Mouse (Mus musculus) hindbrain, embryonic 10.5 days (tissue): ENCODE measurements around the gene Mybph. TPM values are rescaled to one million over a fixed set of nuclear protein-coding genes. Genes with fewer than 3 reads are reported as not detected.

ENCODE experiments used
- DNase-seq: peaks from one replicate; pipeline ENCODE4 v3.0.0-alpha.2; 2017; ENCODE audit warnings: low spot score
- H3K27ac ChIP-seq: fragments of 300-500 bp; sonication (generic); 2 replicates; pipeline ENCODE4 v1.5.1; 2016; ENCODE audit warnings: mild to moderate bottlenecking, moderate library complexity
- H3K27me3 ChIP-seq: fragments of 300-500 bp; sonication (generic); 2 replicates; pipeline ENCODE4 v1.6.1; 2016; ENCODE audit warnings: mild to moderate bottlenecking; ENCODE audit not compliant: poor library complexity, insufficient read depth, severe bottlenecking
- H3K36me3 ChIP-seq: fragments of 300-500 bp; sonication (generic); 2 replicates; pipeline ENCODE4 v1.6.1; 2016; ENCODE audit warnings: mild to moderate bottlenecking, moderate library complexity
- H3K4me1 ChIP-seq: fragments of 300-500 bp; sonication (generic); replicated peaks from 2 replicates; pipeline ENCODE4 v1.6.1; 2016; ENCODE audit warnings: mild to moderate bottlenecking
- H3K4me3 ChIP-seq: fragments of 300-500 bp; sonication (generic); 2 replicates; pipeline ENCODE4 v1.5.1; 2016; ENCODE audit warnings: mild to moderate bottlenecking, moderate library complexity
- H3K9me3 ChIP-seq: fragments of 300-500 bp; sonication (generic); 2 replicates; pipeline ENCODE4 v1.6.1; 2016; ENCODE audit warnings: mild to moderate bottlenecking, moderate library complexity
- WGBS: fragments of 180-500 bp; shearing (Covaris S2); methylation state at CpG from one replicate; pipeline ENCODE4 v1.1.7; 2016; 5-methylcytosine and 5-hydroxymethylcytosine counted together
- polyA plus RNA-seq: library from polyadenylated mRNA; unstranded; fragments of >200 nt; fragmentation: Nextera tagmentation; extraction: Ambion mirVana; gene quantifications from 2 replicates; pipeline ENCODE4 v1.2.1, GENCODE M21; 2016

The Mybph gene
- polyA plus RNA-seq, 1 experiment from 2014 or later = 0.21 TPM

GRCm38 (mm10) chr1:134201751-134202420 is 8.6 kb downstream of the Mybph start:
- H3K4me1 ChIP-seq = peaks cover 17% of the 10 kb centered on the region; the same call in 1 of the 2 replicates
- peak; percentile 50 for DNase-seq
- no peaks in the 10 kb centered on the region for H3K36me3 ChIP-seq
- H3K9me3 ChIP-seq = no peaks in the 10 kb centered on the region
- WGBS = 44% methylated on average over 3 of the region's 3 CpGs
- H3K27ac ChIP-seq = no peak overlapping the region
- H3K27me3 ChIP-seq = no peaks in the 10 kb centered on the region; the same call in 1 of the 2 replicates
- no peak overlapping the region for H3K4me3 ChIP-seq

DNA sequence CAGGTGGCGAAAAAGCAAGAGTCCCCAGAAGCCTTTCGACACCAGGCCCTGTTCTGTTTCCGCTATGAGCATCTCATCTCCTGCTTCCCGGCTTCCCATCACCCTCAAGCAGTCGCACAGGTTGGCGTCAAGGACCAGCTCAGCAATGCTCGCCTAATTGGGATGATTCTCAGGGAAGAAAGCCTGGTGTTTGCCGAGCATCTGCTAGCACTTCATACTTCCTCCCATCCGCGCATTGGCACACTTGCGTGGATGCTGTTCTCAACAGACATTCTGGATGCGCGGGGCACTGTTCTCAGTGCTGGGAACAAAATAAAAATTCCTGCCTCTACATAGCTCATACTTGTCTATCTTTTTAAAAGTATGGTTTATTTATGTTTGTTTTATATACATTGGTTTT is 11.0 kb downstream of the Mybph start:
- H3K4me3 ChIP-seq = no peak overlapping the region
- no peak for DNase-seq
- WGBS = 92% methylated on average over 13 of the region's 13 CpGs
- H3K27ac ChIP-seq = no peak overlapping the region
- H3K4me1 ChIP-seq = peaks cover 13% of the 10 kb centered on the region; the same call in 1 of the 2 replicates
- H3K27me3 ChIP-seq = no peaks in the 10 kb centered on the region; the same call in 1 of the 2 replicates
- no peaks in the 10 kb centered on the region for H3K36me3 ChIP-seq
- H3K9me3 ChIP-seq = no peaks in the 10 kb centered on the region

DNA sequence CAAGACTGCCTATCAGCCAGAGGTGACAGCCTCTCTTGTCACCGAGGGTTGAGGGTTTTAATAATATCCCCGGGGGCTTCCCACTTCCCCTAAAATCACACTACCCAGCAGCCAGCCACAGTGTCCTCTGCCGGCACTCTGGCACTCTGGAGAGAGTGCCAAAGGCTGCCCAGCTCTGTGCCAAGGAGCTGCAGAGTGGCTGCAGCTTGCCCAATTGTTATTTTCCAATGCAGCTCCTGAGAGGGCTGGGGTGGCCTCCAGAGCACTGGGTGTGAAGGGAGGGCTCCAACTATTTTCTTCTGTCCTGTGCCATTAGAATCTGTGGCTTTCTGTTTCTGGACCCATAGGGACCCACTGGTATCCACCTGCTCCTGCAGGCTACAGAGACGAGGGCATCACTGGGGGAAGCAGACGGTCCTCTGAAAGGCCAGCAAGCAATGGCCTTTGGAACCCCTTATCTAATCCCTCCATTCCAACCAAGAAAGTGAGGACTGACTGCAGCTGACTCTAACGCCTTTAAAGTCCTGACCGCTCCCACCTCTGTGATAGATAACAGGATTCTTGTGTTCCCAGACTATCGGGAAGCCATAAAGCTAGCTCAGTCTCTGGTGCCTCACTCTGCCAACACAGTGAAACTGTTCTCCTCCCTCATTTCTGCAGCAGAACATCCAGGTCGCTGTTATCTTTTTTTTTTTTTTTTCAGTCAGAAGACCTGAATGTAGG is 12.2 kb downstream of the Mybph start:
- Histone ChIP-seq H3K9me3 (no peaks in the 10 kb centered on the region), H3K4me3 (no peak overlapping the region), H3K27ac (0 out of 2 replicates have a peak overlapping the region, but pooled peaks have one; percentile 50), H3K4me1 (peaks cover 20% of the 10 kb centered on the region; the same call in 1 of the 2 replicates), H3K36me3 (no peaks in the 10 kb centered on the region), H3K27me3 (no peaks in the 10 kb centered on the region; the same call in 1 of the 2 replicates)
- no peak for DNase-seq
- 71% methylated on average over 9 of the region's 9 CpGs for WGBS

DNA sequence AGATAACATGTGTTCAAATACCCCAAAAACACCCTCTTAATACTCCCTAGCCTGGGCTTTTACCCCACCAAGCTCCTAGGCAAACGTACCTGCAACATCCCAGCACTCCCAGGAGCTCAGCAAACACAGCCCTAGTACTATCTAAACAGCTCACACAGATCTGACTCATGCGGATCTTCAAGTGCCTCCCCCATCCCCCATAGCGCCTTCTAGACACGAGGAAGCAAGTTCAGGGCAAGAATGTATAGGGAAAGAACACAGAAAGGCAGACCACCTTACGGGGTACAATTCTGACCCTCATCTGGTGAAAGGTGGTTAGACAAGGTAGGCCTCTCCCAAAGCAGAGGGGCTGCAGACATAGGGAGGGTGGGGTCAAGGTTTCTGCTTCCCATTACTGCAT is 12.8 kb downstream of the Mybph start:
- peaks cover 26% of the 10 kb centered on the region for H3K4me1 ChIP-seq
- DNase-seq = no peak
- H3K4me3 ChIP-seq = no peak overlapping the region
- peaks cover 4% of the 10 kb centered on the region for H3K27me3 ChIP-seq
- no peaks in the 10 kb centered on the region for H3K36me3 ChIP-seq
- H3K9me3 ChIP-seq = no peaks in the 10 kb centered on the region
- no peak overlapping the region for H3K27ac ChIP-seq
- 52% methylated on average over 5 of the region's 5 CpGs for WGBS

GRCm38 (mm10) chr1:134210179-134210755 is 17.0 kb downstream of the Mybph start:
- Histone ChIP-seq H3K4me1 (peaks cover 47% of the 10 kb centered on the region), H3K4me3 (no peak overlapping the region), H3K9me3 (no peaks in the 10 kb centered on the region), H3K36me3 (no peaks in the 10 kb centered on the region), H3K27me3 (peaks cover 10% of the 10 kb centered on the region), H3K27ac (0 out of 2 replicates have a peak overlapping the region, but pooled peaks have one; percentile 13)
- WGBS = 47% methylated on average over 6 of the region's 6 CpGs
- DNase-seq = no peak

- no peak for DNase-seq
- H3K9me3 ChIP-seq = no peaks in the 10 kb centered on the region
- H3K4me3 ChIP-seq = no peak overlapping the region
- H3K4me1 ChIP-seq = peaks cover 49% of the 10 kb centered on the region
- no peak overlapping the region for H3K27ac ChIP-seq
- H3K27me3 ChIP-seq = peaks cover 10% of the 10 kb centered on the region
- H3K36me3 ChIP-seq = no peaks in the 10 kb centered on the region
- 77% methylated on average over 6 of the region's 6 CpGs for WGBS
Measured at GRCm38 (mm10) chr1:134211043-134211442, 17.8 kb downstream of the Mybph start.

DNA sequence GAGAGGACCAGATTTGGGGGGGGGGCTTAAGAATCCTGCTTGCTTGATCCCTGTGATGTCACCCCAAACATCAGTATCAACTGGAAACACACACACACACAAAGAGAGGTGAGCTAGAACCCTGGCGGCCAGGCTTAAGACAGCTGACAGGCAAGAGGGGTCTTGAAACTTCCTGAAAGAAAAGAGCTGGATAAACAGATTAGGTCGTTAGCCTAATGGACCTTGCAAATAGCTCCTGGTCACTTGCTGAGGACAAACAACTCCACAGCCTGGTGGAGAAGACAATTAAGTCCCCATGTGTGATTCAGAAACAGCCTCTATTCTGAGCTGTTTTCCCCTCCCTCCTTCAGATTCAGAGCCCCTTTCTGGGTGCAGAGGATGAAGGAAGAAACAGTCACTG is 18.4 kb downstream of the Mybph start:
- Histone ChIP-seq H3K27ac (no peak overlapping the region), H3K4me3 (no peak overlapping the region), H3K9me3 (no peaks in the 10 kb centered on the region), H3K27me3 (peaks cover 10% of the 10 kb centered on the region), H3K4me1 (peaks cover 50% of the 10 kb centered on the region), H3K36me3 (no peaks in the 10 kb centered on the region)
- 23% methylated on average over 2 of the region's 2 CpGs for WGBS
- no peak for DNase-seq

DNA sequence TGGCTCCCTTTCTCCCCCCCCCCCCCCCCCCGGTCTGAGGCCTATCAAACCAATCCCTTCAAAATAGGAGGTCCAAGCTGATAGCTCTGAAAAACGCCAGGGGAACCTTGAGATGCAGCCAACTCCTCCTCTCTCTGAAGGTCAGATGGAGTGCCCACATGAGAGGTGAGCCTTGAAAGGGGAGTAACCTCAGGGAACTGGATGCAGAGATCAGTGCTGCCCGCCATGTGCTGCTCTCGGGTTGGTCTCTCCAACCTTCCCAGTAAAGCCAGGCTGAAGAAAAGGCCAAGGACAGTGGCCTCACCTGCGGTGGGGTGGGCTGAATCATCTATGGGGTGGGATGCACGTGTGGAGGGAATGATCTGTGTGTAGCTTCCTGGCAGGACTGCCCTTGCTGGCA is 19.1 kb downstream of the Mybph start:
- H3K4me1 ChIP-seq = peaks cover 57% of the 10 kb centered on the region
- peaks cover 10% of the 10 kb centered on the region for H3K27me3 ChIP-seq
- no peaks in the 10 kb centered on the region for H3K36me3 ChIP-seq
- H3K9me3 ChIP-seq = no peaks in the 10 kb centered on the region
- WGBS = 75% methylated on average over 6 of the region's 6 CpGs
- H3K27ac ChIP-seq = no peak overlapping the region
- no peak for DNase-seq
- H3K4me3 ChIP-seq = no peak overlapping the region

DNA sequence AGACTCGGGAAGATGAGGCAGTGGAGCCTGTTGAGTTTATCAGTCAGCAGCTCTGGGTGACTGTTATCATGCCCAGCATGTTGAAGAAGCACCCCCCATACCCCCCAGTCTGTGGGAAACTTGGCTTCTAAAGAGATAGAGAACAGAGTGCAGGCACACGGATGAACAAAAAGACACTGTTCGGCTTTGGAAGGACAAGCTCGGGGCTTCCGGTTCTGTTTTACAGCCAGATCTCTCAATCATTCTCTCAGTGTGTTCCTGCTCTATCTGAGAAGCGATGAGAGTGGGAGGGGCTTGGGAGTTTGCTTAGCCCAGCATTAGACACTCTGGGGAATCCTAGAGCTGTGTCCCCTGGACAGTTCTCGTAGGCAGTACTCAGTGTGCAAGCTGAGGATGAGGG is 20.2 kb downstream of the Mybph start:
- Histone ChIP-seq H3K27me3 (peaks cover 13% of the 10 kb centered on the region), H3K4me3 (no peak overlapping the region), H3K36me3 (no peaks in the 10 kb centered on the region), H3K9me3 (no peaks in the 10 kb centered on the region), H3K4me1 (peaks cover 59% of the 10 kb centered on the region), H3K27ac (no peak overlapping the region)
- WGBS = 81% methylated on average over 7 of the region's 7 CpGs
- no peak for DNase-seq

GRCm38 (mm10) chr1:134215059-134215458 is 21.8 kb downstream of the Mybph start:
- no peaks in the 10 kb centered on the region for H3K36me3 ChIP-seq
- no peaks in the 10 kb centered on the region for H3K9me3 ChIP-seq
- no peak overlapping the region for H3K4me3 ChIP-seq
- no peak overlapping the region; the same call in 1 of the 2 replicates for H3K27ac ChIP-seq
- H3K27me3 ChIP-seq = peaks cover 13% of the 10 kb centered on the region
- 55% methylated on average over 7 of the region's 7 CpGs for WGBS
- H3K4me1 ChIP-seq = peaks cover 59% of the 10 kb centered on the region
- DNase-seq = no peak

- Histone ChIP-seq H3K9me3 (no peaks in the 10 kb centered on the region), H3K4me3 (peak overlapping the region; percentile 6; the same call in 1 of the 2 replicates), H3K36me3 (no peaks in the 10 kb centered on the region), H3K4me1 (peaks cover 50% of the 10 kb centered on the region), H3K27ac (peak overlapping the region; percentile 85), H3K27me3 (peaks cover 9% of the 10 kb centered on the region)
- WGBS = 22% methylated on average over 11 of the region's 11 CpGs
- peak; percentile 32 for DNase-seq
Measured at GRCm38 (mm10) chr1:134215751-134216628, 22.7 kb downstream of the Mybph start.

DNA sequence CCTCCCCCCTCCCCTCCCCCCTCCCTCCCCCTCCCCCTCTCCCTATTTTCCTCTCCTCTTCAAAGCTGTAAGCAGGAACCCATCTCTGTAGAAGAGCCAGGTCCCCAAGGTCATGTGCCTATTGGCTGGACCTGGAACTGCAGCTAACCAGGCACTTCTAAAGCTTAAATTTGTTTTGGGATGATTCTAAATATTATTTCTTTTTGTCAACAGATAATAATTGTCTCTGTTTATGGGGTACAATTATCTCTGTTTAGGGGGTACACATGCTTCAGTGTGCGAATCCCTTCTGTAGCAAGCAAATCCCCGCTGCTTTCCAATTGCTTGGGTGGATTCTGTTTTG is 23.4 kb downstream of the Mybph start:
- Histone ChIP-seq H3K36me3 (no peaks in the 10 kb centered on the region), H3K27ac (peak overlapping the region; percentile 85; the same call in 1 of the 2 replicates), H3K4me3 (no peak overlapping the region), H3K9me3 (no peaks in the 10 kb centered on the region), H3K27me3 (peaks cover 9% of the 10 kb centered on the region), H3K4me1 (peaks cover 44% of the 10 kb centered on the region)
- no peak for DNase-seq
- 91% methylated on average over 2 of the region's 2 CpGs for WGBS
